8 mouse cellular contexts compared by ENCODE assay signal in genomic region chr2:77945596-77946485, GRCm38 (mm10). TPM values are rescaled to one million over a fixed set of nuclear protein-coding genes. Genes with fewer than 3 reads are reported as not detected.
DNase-seq lines count a peak whose midpoint lies in the region; ATAC-seq and TF ChIP-seq lines count a peak whose summit lies in the region.

Gene Cwc22 (minus strand): TSS chr2:77946375.

- peak within 1 kb of the TSS; percentile 96 for H3K4me3 ChIP-seq in bone marrow, adult 2 months (replicated peaks; ENCODE audit: control insufficient read depth, low read depth, low read length)
- H3K4me3 ChIP-seq in embryonic facial prominence, embryonic 15.5 days (replicated peaks) = peak within 1 kb of the TSS; percentile 84
- peak within 1 kb of the TSS; percentile 84 for H3K4me3 ChIP-seq in limb, embryonic 14.5 days (replicated peaks; ENCODE audit: low read length)
- H3K4me3 ChIP-seq in midbrain, postnatal 0 days (ENCODE audit: low read depth, low read length) = peak within 1 kb of the TSS; percentile 63

- H3K9me3 ChIP-seq in embryonic facial prominence, embryonic 15.5 days (replicated peaks) = no peaks in the 10 kb centered on the region
- H3K9me3 ChIP-seq in limb, embryonic 14.5 days (ENCODE audit: control insufficient read depth, low read length) = no peaks in the 10 kb centered on the region
- no peaks in the 10 kb centered on the region for H3K9me3 ChIP-seq in midbrain, postnatal 0 days (ENCODE audit: low read length)

- no peaks in the 10 kb centered on the region; the same call in 1 of the 2 replicates for H3K36me3 ChIP-seq in embryonic facial prominence, embryonic 15.5 days
- no peaks in the 10 kb centered on the region for H3K36me3 ChIP-seq in limb, embryonic 14.5 days (ENCODE audit: control insufficient read depth, insufficient read depth, low read length)
- no peaks in the 10 kb centered on the region for H3K36me3 ChIP-seq in midbrain, postnatal 0 days (ENCODE audit: insufficient read depth, low read length)

- DNase-seq in 416B (ENCODE audit: low read depth) = peak; percentile 92
- DNase-seq in heart, adult 8-10 months (ENCODE audit: low spot score) = peak; percentile 92
- DNase-seq in kidney, adult 9 months = peak; percentile 91
- DNase-seq in limb, embryonic 14.5 days (ENCODE audit: low spot score) = peak; percentile 97
- DNase-seq in midbrain, postnatal 0 days (ENCODE audit: low spot score) = peak; percentile 97
- peak; percentile 69 to 87 for DNase-seq in spleen, postnatal 14 days (ENCODE audit: low spot score in 2 of 2)

- H3K4me1 ChIP-seq in bone marrow, adult 2 months (ENCODE audit: control insufficient read depth, insufficient read depth, low read length) = no peaks in the 10 kb centered on the region
- peaks cover 9% of the 10 kb centered on the region for H3K4me1 ChIP-seq in embryonic facial prominence, embryonic 15.5 days
- peaks cover 5% of the 10 kb centered on the region; the same call in 1 of the 2 replicates for H3K4me1 ChIP-seq in limb, embryonic 14.5 days (ENCODE audit: control insufficient read depth, insufficient read depth, low read length)
- peaks cover 6% of the 10 kb centered on the region; the same call in 1 of the 2 replicates for H3K4me1 ChIP-seq in midbrain, postnatal 0 days (ENCODE audit: insufficient read depth, low read length)

- no peak for TF ChIP-seq CTCF in bone marrow, adult 2 months (IDR thresholded peaks at IDR 0.05; ENCODE audit: control insufficient read depth, insufficient read depth, low read length)
- no peak for TF ChIP-seq CTCF in midbrain, postnatal 0 days (IDR thresholded peaks at IDR 0.05)

- under 1% methylated on average over 55 of the region's 55 CpGs for WGBS in bone marrow, adult 2 months
- 1% methylated on average over 55 of the region's 55 CpGs for WGBS in embryonic facial prominence, embryonic 15.5 days
- under 1% methylated on average over 51 of the region's 55 CpGs for WGBS in limb, embryonic 14.5 days
- under 1% methylated on average over 54 of the region's 55 CpGs for WGBS in midbrain, postnatal 0 days

- TF ChIP-seq POLR2A in bone marrow, adult 2 months (IDR thresholded peaks at IDR 0.05; ENCODE audit: borderline replicate concordance, control insufficient read depth, low read depth, low read length) = 0 out of 2 replicates have a peak, but pooled peaks have one; percentile 28
- no peak for TF ChIP-seq POLR2A in limb, embryonic 14.5 days (IDR thresholded peaks at IDR 0.05; ENCODE audit: borderline replicate concordance, extremely low read depth, insufficient read depth, insufficient read length)

- H3K9ac ChIP-seq in embryonic facial prominence, embryonic 15.5 days = peak within 1 kb of the TSS; percentile 92
- H3K9ac ChIP-seq in limb, embryonic 14.5 days (ENCODE audit: low read depth, low read length, severe bottlenecking) = peak within 1 kb of the TSS; percentile 95
- H3K9ac ChIP-seq in midbrain, postnatal 0 days (replicated peaks; ENCODE audit: low read length, poor library complexity, severe bottlenecking) = peak within 1 kb of the TSS; percentile 80

- no peaks in the 10 kb centered on the region for H3K27me3 ChIP-seq in embryonic facial prominence, embryonic 15.5 days
- H3K27me3 ChIP-seq in limb, embryonic 14.5 days (ENCODE audit: control insufficient read depth, insufficient read depth, low read length) = no peaks in the 10 kb centered on the region
- no peaks in the 10 kb centered on the region for H3K27me3 ChIP-seq in midbrain, postnatal 0 days (ENCODE audit: insufficient read depth, low read length)

- H3K4me2 ChIP-seq in embryonic facial prominence, embryonic 15.5 days (replicated peaks) = peak within 1 kb of the TSS; percentile 78
- peak within 1 kb of the TSS; percentile 88 for H3K4me2 ChIP-seq in limb, embryonic 14.5 days (replicated peaks; ENCODE audit: low read depth, low read length, severe bottlenecking)
- H3K4me2 ChIP-seq in midbrain, postnatal 0 days (ENCODE audit: low read depth, low read length, poor library complexity, severe bottlenecking) = peak within 1 kb of the TSS; percentile 82

- peak; percentile 88 for ATAC-seq in embryonic facial prominence, embryonic 15.5 days (ENCODE audit: insufficient number of reproducible peaks, low FRiP score, low TSS enrichment, low read depth)
- peak; percentile 94 for ATAC-seq in limb, embryonic 14.5 days (ENCODE audit: low FRiP score, low read depth)
- ATAC-seq in midbrain, postnatal 0 days (ENCODE audit: low FRiP score) = peak; percentile 93

- peak within 1 kb of the TSS; percentile 61; the same call in 1 of the 2 replicates for H3K27ac ChIP-seq in bone marrow, adult 2 months (ENCODE audit: control insufficient read depth, insufficient read depth, low read depth, low read length, poor library complexity)
- H3K27ac ChIP-seq in embryonic facial prominence, embryonic 15.5 days (replicated peaks) = peak within 1 kb of the TSS; percentile 87
- H3K27ac ChIP-seq in limb, embryonic 14.5 days (replicated peaks; ENCODE audit: low read depth, low read length) = peak within 1 kb of the TSS; percentile 76
- peak within 1 kb of the TSS; percentile 84 for H3K27ac ChIP-seq in midbrain, postnatal 0 days (ENCODE audit: low read depth, low read length)

RNA-seq across cellular contexts. Expression of gene Cwc22, which starts in this region (rescaled TPM):
- polyA plus RNA-seq in bone marrow, adult 2 months (2011; ENCODE audit: insufficient read depth, insufficient read length, low replicate concordance, missing spikeins) = 12.2 and 14.5 TPM in 2 replicates
- polyA plus RNA-seq in embryonic facial prominence, embryonic 15.5 days (2015; fragmentation: Nextera tagmentation; extraction: Ambion mirVana) = 29.4 and 30.0 TPM in 2 replicates
- total RNA-seq in heart, adult 8-10 months (2022) = 10 to 100 TPM; 13.2 to 18.3 (median 15.0) TPM
- 17.6 and 36.0 TPM in 2 replicates for polyA plus RNA-seq in limb, embryonic 14.5 days (2012; rRNA removed)
- polyA plus RNA-seq in limb, embryonic 14.5 days (2014; fragmentation: Nextera tagmentation; extraction: Ambion mirVana) = 33.7 and 36.2 TPM in 2 replicates
- 11.8 and 12.7 TPM in 2 replicates for total RNA-seq in midbrain, postnatal 0 days (2014; rRNA removed)
- 9.4 TPM in 2 replicates for polyA plus RNA-seq in midbrain, postnatal 0 days (2015; fragmentation: Nextera tagmentation; extraction: Ambion mirVana)

Comparison
In these comparisons a context has a peak if more than half of its experiments do, and no peak if none do; other contexts are left out.
1. Peak in every context shown above with its lines: DNase-seq, ATAC-seq, H3K4me3 ChIP-seq and H3K27ac ChIP-seq.